Mouse (Mus musculus) lung, embryonic 15.5 days (tissue): Measurements from ENCODE around the gene Lipk. TPM values are rescaled to one million over a fixed set of nuclear protein-coding genes. Genes with fewer than 3 reads are reported as not detected.

ENCODE experiments used
- ATAC-seq: fragments of 200-750 bp; cut with Nextera tagmentation; 2 replicates; pipeline ENCODE4 v1.8.0; 2017; ENCODE audit warnings: moderate number of reproducible peaks, borderline replicate concordance; ENCODE audit not compliant: low FRiP score, low TSS enrichment; ENCODE audit errors: extremely low read depth
- H3K27ac ChIP-seq: fragments of 300-500 bp; sonication (generic); 2 replicates; pipeline ENCODE4 v1.5.1; 2015; ENCODE audit warnings: moderate library complexity, mild to moderate bottlenecking, inconsistent platforms
- H3K27me3 ChIP-seq: fragments of 300-500 bp; sonication (generic); 2 replicates; pipeline ENCODE4 v1.6.1; 2015; ENCODE audit warnings: inconsistent platforms
- H3K36me3 ChIP-seq: fragments of 300-500 bp; sonication (generic); 2 replicates; pipeline ENCODE4 v1.6.1; 2015; ENCODE audit warnings: inconsistent platforms
- H3K4me1 ChIP-seq: fragments of 300-500 bp; sonication (generic); 2 replicates; pipeline ENCODE4 v1.6.1; 2015; ENCODE audit warnings: inconsistent platforms
- H3K4me2 ChIP-seq: fragments of 300-500 bp; sonication (generic); 2 replicates; pipeline ENCODE4 v1.6.1; 2015; ENCODE audit warnings: inconsistent platforms, mild to moderate bottlenecking, moderate library complexity
- H3K4me3 ChIP-seq: fragments of 300-500 bp; sonication (generic); 2 replicates; pipeline ENCODE4 v1.5.1; 2015; ENCODE audit warnings: mild to moderate bottlenecking, inconsistent platforms
- H3K9ac ChIP-seq: fragments of 300-500 bp; sonication (generic); 2 replicates; pipeline ENCODE4 v1.6.1; 2015; ENCODE audit warnings: inconsistent platforms
- H3K9me3 ChIP-seq: fragments of 300-500 bp; sonication (generic); 2 replicates; pipeline ENCODE4 v1.6.1; 2016; ENCODE audit warnings: inconsistent platforms
- WGBS: fragments of 180-500 bp; shearing (Covaris S2); methylation state at CpG from one replicate; pipeline ENCODE4 v1.1.7; 2015; 5-methylcytosine and 5-hydroxymethylcytosine counted together
- polyA plus RNA-seq: library from polyadenylated mRNA; unstranded; fragments of >200 nt; fragmentation: Nextera tagmentation; extraction: Ambion mirVana; gene quantifications from 2 replicates; pipeline ENCODE4 v1.2.1, GENCODE M21; 2015

Lipk gene
- not detected in 2 replicates for polyA plus RNA-seq

DNA sequence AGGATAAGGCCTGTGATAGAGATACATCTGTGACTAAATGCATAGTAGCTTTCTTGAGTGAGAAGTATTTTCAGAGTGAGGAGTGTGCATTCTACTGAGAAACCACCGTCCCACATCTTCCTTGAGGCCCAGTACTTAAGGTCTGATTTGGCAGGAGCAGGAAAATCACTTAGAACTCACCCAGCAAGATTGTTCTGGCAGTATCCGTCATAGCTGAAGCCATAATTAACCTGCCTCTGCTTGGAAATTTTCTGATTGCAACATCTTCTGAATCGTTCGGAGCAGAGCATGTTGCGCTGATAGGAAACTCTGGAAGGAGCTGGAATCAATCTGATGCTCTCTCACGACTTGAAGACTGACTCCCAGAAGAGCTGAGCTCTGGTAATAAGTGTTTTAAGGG lies at the start of gene Lipk:
Gene Lipk, plus strand, starts transcription at position 289 of the 400 bp plus-strand sequence.
- no peak within 1 kb of the TSS for H3K9ac ChIP-seq
- WGBS = 77% methylated on average over 6 of the region's 6 CpGs
- H3K27me3 ChIP-seq = no peaks in the 10 kb centered on the region
- ATAC-seq = no peak
- no peak within 1 kb of the TSS for H3K4me3 ChIP-seq
- H3K4me2 ChIP-seq = no peak within 1 kb of the TSS
- H3K36me3 ChIP-seq = no peaks in the 10 kb centered on the region
- H3K4me1 ChIP-seq = no peaks in the 10 kb centered on the region
- H3K27ac ChIP-seq = no peak within 1 kb of the TSS
- H3K9me3 ChIP-seq = no peaks in the 10 kb centered on the region

DNA sequence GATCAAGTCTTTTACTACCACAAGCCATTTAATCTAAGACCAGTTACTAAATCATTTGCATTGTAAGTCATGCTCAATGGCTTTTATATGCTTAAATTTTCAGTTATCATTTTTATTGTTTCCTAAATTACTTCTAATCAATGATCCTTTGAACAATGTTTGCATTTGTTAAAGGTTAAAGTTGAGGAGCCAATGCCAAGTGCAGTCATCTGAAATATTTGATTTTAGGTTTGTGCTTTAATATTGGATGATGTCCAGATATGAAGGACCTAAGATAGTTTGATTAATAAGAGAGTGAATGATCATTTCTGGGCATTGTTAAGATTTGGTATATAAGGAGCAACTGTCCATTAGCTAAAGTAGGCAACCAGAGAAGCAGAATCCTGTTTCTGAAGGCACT lies 47.2 kb upstream of the Lipk start, which contains the start of gene Lipf:
Gene Lipf, plus strand, starts transcription at position 301 of the 400 bp plus-strand sequence.
- no peaks in the 10 kb centered on the region for H3K36me3 ChIP-seq
- H3K27ac ChIP-seq = no peak within 1 kb of the TSS
- H3K9me3 ChIP-seq = no peaks in the 10 kb centered on the region
- ATAC-seq = no peak
- H3K4me3 ChIP-seq = no peak within 1 kb of the TSS
- H3K27me3 ChIP-seq = no peaks in the 10 kb centered on the region
- H3K4me2 ChIP-seq = no peak within 1 kb of the TSS
- no peak within 1 kb of the TSS for H3K9ac ChIP-seq
- no peaks in the 10 kb centered on the region for H3K4me1 ChIP-seq

GRCm38 (mm10) chr19:33979007-33979406 lies 29.1 kb upstream of the Lipk start:
- no peaks in the 10 kb centered on the region for H3K27me3 ChIP-seq
- no peak overlapping the region for H3K9ac ChIP-seq
- no peaks in the 10 kb centered on the region for H3K4me1 ChIP-seq
- no peak overlapping the region for H3K4me3 ChIP-seq
- no peaks in the 10 kb centered on the region for H3K9me3 ChIP-seq
- H3K36me3 ChIP-seq = no peaks in the 10 kb centered on the region
- no peak overlapping the region for H3K4me2 ChIP-seq
- 38% methylated on average over 3 of the region's 3 CpGs for WGBS
- no peak overlapping the region for H3K27ac ChIP-seq
- ATAC-seq = no peak

- WGBS = 63% methylated on average over 3 of the region's 3 CpGs
- ATAC-seq = no peak
- no peaks in the 10 kb centered on the region for H3K27me3 ChIP-seq
- no peaks in the 10 kb centered on the region for H3K36me3 ChIP-seq
- no peak overlapping the region for H3K9ac ChIP-seq
- H3K4me2 ChIP-seq = no peak overlapping the region
- no peaks in the 10 kb centered on the region for H3K9me3 ChIP-seq
- H3K27ac ChIP-seq = no peak overlapping the region
- no peak overlapping the region for H3K4me3 ChIP-seq
- no peaks in the 10 kb centered on the region for H3K4me1 ChIP-seq
Measured at GRCm38 (mm10) chr19:33983043-33983442, 25.0 kb upstream of the Lipk start.

- no peaks in the 10 kb centered on the region for H3K27me3 ChIP-seq
- no peak overlapping the region for H3K27ac ChIP-seq
- no peaks in the 10 kb centered on the region for H3K4me1 ChIP-seq
- no peak overlapping the region for H3K4me2 ChIP-seq
- H3K9ac ChIP-seq = no peak overlapping the region
- ATAC-seq = no peak
- no peaks in the 10 kb centered on the region for H3K36me3 ChIP-seq
- H3K9me3 ChIP-seq = no peaks in the 10 kb centered on the region
- 83% methylated on average over 11 of the region's 11 CpGs for WGBS
- no peak overlapping the region for H3K4me3 ChIP-seq
Measured at GRCm38 (mm10) chr19:34021440-34022172, 13.5 kb downstream of the Lipk start.

DNA sequence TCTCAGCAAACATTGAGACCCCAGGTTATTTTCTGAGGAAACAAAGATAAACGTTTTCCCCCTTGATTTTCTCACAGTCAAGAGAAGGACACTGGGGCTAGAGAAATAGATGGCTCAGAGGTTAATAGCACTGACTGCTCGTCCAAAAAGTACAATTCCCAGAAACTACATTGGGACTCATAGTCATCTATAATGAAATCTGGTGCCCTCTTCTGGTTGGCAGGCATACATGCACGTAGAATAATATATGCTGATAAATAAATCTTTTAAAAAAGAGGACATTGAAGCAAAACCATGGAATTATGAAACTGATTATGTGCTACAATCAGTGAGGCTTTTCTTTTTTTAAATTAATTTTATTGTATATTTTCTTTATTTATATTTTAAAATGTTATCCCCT lies 14.7 kb downstream of the Lipk start:
- Histone ChIP-seq H3K4me3 (no peak overlapping the region), H3K36me3 (no peaks in the 10 kb centered on the region), H3K4me2 (no peak overlapping the region), H3K9me3 (no peaks in the 10 kb centered on the region), H3K9ac (no peak overlapping the region), H3K27ac (no peak overlapping the region), H3K4me1 (no peaks in the 10 kb centered on the region), H3K27me3 (no peaks in the 10 kb centered on the region)
- ATAC-seq = no peak
- WGBS = 34% methylated on average over 3 of the region's 3 CpGs

DNA sequence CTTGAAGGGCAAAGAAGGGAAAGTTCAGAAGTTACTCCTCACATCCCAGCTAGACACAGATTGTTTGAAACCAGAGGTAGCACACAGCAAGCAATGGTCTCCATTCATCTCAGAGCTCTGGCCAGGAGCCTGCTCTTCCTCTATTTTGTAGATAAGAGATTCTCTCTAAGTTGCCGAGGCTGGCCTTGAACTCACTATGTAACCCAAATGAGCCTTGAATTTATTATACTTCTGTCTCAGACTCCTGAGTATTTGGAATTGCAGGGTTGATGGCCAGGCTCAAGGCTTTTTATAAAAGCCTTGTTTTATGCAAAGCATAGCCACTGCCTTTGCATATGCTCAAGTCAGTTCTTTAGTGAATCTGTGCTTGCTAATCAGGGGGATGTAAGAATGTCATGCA lies 31.6 kb downstream of the Lipk start:
- no peak overlapping the region for H3K4me2 ChIP-seq
- H3K36me3 ChIP-seq = no peaks in the 10 kb centered on the region
- H3K27me3 ChIP-seq = no peaks in the 10 kb centered on the region
- no peak for ATAC-seq
- no peak overlapping the region for H3K27ac ChIP-seq
- H3K9ac ChIP-seq = no peak overlapping the region
- 64% methylated on average over 1 of the region's 1 CpGs for WGBS
- no peaks in the 10 kb centered on the region for H3K4me1 ChIP-seq
- no peaks in the 10 kb centered on the region for H3K9me3 ChIP-seq
- no peak overlapping the region for H3K4me3 ChIP-seq

- no peaks in the 10 kb centered on the region for H3K4me1 ChIP-seq
- no peak overlapping the region for H3K9ac ChIP-seq
- H3K9me3 ChIP-seq = no peaks in the 10 kb centered on the region
- ATAC-seq = no peak
- no peak overlapping the region for H3K27ac ChIP-seq
- no peaks in the 10 kb centered on the region for H3K36me3 ChIP-seq
- H3K4me3 ChIP-seq = no peak overlapping the region
- no peak overlapping the region for H3K4me2 ChIP-seq
- no peaks in the 10 kb centered on the region for H3K27me3 ChIP-seq
- 66% methylated on average over 6 of the region's 6 CpGs for WGBS
Measured at GRCm38 (mm10) chr19:34043008-34043407, 34.9 kb downstream of the Lipk start.

GRCm38 (mm10) chr19:34049371-34050039 lies 41.4 kb downstream of the Lipk start:
- no peak for ATAC-seq
- no peak overlapping the region for H3K4me3 ChIP-seq
- H3K9me3 ChIP-seq = no peaks in the 10 kb centered on the region
- no peak overlapping the region for H3K4me2 ChIP-seq
- 74% methylated on average over 3 of the region's 3 CpGs for WGBS
- H3K4me1 ChIP-seq = no peaks in the 10 kb centered on the region
- no peak overlapping the region for H3K9ac ChIP-seq
- H3K27me3 ChIP-seq = no peaks in the 10 kb centered on the region
- no peaks in the 10 kb centered on the region for H3K36me3 ChIP-seq
- H3K27ac ChIP-seq = no peak overlapping the region

DNA sequence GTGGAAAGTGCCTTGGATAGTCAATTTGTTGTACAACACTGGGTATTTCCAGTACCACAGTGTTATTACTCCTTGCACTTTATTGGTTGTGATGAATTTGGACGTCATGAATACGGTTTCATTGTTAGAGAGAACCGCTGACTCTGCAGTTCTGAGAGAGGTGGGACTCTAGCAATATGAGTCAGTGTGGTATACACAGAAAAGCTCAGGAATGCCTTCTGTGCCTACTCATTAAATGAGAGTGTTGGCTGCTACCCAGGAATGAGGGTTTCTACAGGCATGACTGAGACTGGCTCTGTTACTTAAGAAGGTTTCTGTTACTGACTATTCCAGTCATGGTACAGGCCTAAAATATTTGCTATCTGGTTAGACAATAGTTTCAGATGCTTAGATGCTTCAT lies 43.4 kb downstream of the Lipk start:
- no peak overlapping the region for H3K9ac ChIP-seq
- H3K36me3 ChIP-seq = no peaks in the 10 kb centered on the region
- H3K4me2 ChIP-seq = no peak overlapping the region
- no peaks in the 10 kb centered on the region for H3K9me3 ChIP-seq
- H3K4me1 ChIP-seq = no peaks in the 10 kb centered on the region
- H3K27ac ChIP-seq = no peak overlapping the region
- 76% methylated on average over 3 of the region's 3 CpGs for WGBS
- H3K27me3 ChIP-seq = no peaks in the 10 kb centered on the region
- no peak overlapping the region for H3K4me3 ChIP-seq
- ATAC-seq = no peak

GRCm38 (mm10) chr19:34063547-34063946 lies 55.5 kb downstream of the Lipk start:
- Histone ChIP-seq H3K9ac (no peak overlapping the region), H3K27me3 (no peaks in the 10 kb centered on the region), H3K9me3 (no peaks in the 10 kb centered on the region), H3K27ac (no peak overlapping the region), H3K36me3 (no peaks in the 10 kb centered on the region), H3K4me2 (no peak overlapping the region), H3K4me1 (no peaks in the 10 kb centered on the region), H3K4me3 (no peak overlapping the region)
- ATAC-seq = no peak
- 43% methylated on average over 1 of the region's 1 CpGs for WGBS

GRCm38 (mm10) chr19:34064059-34064458 lies 56.0 kb downstream of the Lipk start:
- ATAC-seq = no peak
- Histone ChIP-seq H3K4me3 (no peak overlapping the region), H3K9me3 (no peaks in the 10 kb centered on the region), H3K4me2 (no peak overlapping the region), H3K27me3 (no peaks in the 10 kb centered on the region), H3K36me3 (no peaks in the 10 kb centered on the region), H3K9ac (no peak overlapping the region), H3K4me1 (no peaks in the 10 kb centered on the region), H3K27ac (no peak overlapping the region)
- WGBS = 81% methylated on average over 4 of the region's 4 CpGs
